Mouse (Mus musculus): ENCODE data around the gene C3.

DNA sequence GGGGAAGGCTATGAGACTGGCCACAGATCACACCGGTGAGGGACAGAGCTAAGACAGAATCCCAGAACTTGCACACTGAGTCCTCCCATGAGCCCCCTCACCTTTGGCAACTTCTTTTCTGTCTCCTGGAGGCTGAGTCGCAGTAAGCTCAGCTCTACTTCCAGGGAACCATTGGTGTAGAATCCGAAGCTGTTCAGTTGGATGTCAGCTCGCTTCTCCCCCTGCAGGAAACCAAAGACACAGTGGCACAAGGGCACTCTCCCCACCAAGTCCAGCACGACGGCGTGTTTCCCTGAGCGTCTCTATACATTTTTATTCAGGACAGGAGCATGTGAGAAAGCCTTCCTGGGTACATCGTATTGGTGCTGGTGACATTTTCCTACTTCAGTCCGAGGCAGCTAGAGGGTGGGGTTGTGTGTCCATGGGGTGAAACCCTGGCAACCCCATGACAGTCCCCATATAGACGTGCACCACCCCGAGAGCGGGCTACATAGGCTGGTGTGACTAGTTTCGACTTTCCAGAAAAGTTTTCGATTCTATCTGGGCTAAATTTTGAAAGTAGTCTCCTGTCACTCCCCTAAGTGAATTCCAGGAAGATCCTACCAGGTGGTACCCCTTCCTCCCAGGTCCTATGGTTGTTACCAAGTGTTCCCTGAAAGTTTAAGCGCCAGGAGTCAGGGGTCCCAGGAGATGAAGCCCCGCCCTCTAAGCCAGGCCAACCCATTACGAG, 18.9 kb upstream of the C3 start:
- TF ChIP-seq CTCF (conservative IDR thresholded peaks at IDR 0.05; ENCODE audit: insufficient read depth, insufficient read length, low read depth, low read length): peak; percentile 34; the same call in 1 of the 2 replicates
- TF ChIP-seq POLR2A (IDR thresholded peaks at IDR 0.05; ENCODE audit: low read depth, low read length): no peak
